ENCODE assay signal across 7 mouse cellular contexts in the genomic region with DNA sequence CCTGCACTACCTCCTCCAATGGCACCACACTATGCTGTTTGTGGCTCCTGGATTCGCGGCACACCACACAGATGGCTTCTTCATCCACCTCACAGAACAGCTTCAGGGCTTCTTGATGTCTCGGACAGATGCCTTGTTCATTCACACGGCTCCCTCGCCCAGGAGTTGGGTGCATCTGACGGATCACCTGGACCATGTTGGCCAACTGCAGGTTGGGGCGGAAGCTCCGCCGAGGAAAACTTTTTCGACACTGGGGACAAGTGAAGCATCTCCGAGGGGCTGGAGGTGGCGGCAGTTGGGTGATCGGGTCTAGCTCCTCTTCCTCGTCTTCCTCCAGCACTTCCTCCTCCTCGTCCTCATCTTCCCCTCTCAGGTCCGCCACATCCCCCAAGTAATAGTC. TPM values are rescaled to one million over a fixed set of nuclear protein-coding genes. Genes with fewer than 3 reads are reported as not detected.
A peak's percentile ranks its signal among the peaks of the same experiment; 100 is the strongest.
DNase-seq lines count a peak whose midpoint lies in the region; ATAC-seq and TF ChIP-seq lines count a peak whose summit lies in the region.

No protein-coding gene starts in this region.

- peak overlapping the region; percentile 84 for H3K9ac ChIP-seq in liver, adult 2 months (ENCODE audit: low read depth, low read length)
- peak overlapping the region; percentile 71 for H3K9ac ChIP-seq in embryonic facial prominence, embryonic 15.5 days
- H3K9ac ChIP-seq in hindbrain, postnatal 0 days (replicated peaks; ENCODE audit: low read length), result peak overlapping the region; percentile 84; the same call in 1 of the 2 replicates
- peak overlapping the region; percentile 92 for H3K9ac ChIP-seq in neural tube, embryonic 13.5 days

- H3K9me3 ChIP-seq in embryonic facial prominence, embryonic 15.5 days (replicated peaks), result no peaks in the 10 kb centered on the region
- no peaks in the 10 kb centered on the region for H3K9me3 ChIP-seq in hindbrain, postnatal 0 days (ENCODE audit: low read length)
- no peaks in the 10 kb centered on the region for H3K9me3 ChIP-seq in neural tube, embryonic 13.5 days

- H3K27me3 ChIP-seq in liver, adult 2 months (ENCODE audit: control insufficient read depth, insufficient read depth, low read length), result no peaks in the 10 kb centered on the region
- H3K27me3 ChIP-seq in embryonic facial prominence, embryonic 15.5 days, result no peaks in the 10 kb centered on the region
- H3K27me3 ChIP-seq in hindbrain, postnatal 0 days (ENCODE audit: insufficient read depth, low read length), result no peaks in the 10 kb centered on the region
- H3K27me3 ChIP-seq in neural tube, embryonic 13.5 days, result 0 out of 2 replicates have a peak, but pooled peaks cover 3% of the 10 kb centered on the region

- peaks cover 15% of the 10 kb centered on the region for H3K36me3 ChIP-seq in liver, adult 2 months (ENCODE audit: control insufficient read depth, insufficient read depth, low read length)
- H3K36me3 ChIP-seq in embryonic facial prominence, embryonic 15.5 days, result peaks cover 41% of the 10 kb centered on the region
- peaks cover 16% of the 10 kb centered on the region for H3K36me3 ChIP-seq in hindbrain, postnatal 0 days (ENCODE audit: insufficient read depth, low read length)
- H3K36me3 ChIP-seq in neural tube, embryonic 13.5 days, result peaks cover 34% of the 10 kb centered on the region

- peak overlapping the region; percentile 81 for H3K4me3 ChIP-seq in liver, adult 2 months (ENCODE audit: insufficient read depth, low read depth, low read length)
- H3K4me3 ChIP-seq in embryonic facial prominence, embryonic 15.5 days (replicated peaks), result peak overlapping the region; percentile 87
- peak overlapping the region; percentile 77 for H3K4me3 ChIP-seq in hindbrain, postnatal 0 days (ENCODE audit: low read length)
- H3K4me3 ChIP-seq in neural tube, embryonic 13.5 days, result peak overlapping the region; percentile 75

- no peak for TF ChIP-seq CTCF in liver, adult 2 months (IDR thresholded peaks at IDR 0.05; ENCODE audit: low read depth, low read length)
- no peak for TF ChIP-seq CTCF in hindbrain, postnatal 0 days (IDR thresholded peaks at IDR 0.05; ENCODE audit: low read depth)

- peak overlapping the region; percentile 14; the same call in 1 of the 2 replicates for H3K27ac ChIP-seq in liver, adult 2 months (replicated peaks; ENCODE audit: insufficient read depth, low read depth, low read length)
- 0 out of 2 replicates have a peak overlapping the region, but pooled peaks have one; percentile 11 for H3K27ac ChIP-seq in embryonic facial prominence, embryonic 15.5 days (replicated peaks)
- peak overlapping the region; percentile 98 for H3K27ac ChIP-seq in hindbrain, postnatal 0 days
- no peak overlapping the region for H3K27ac ChIP-seq in neural tube, embryonic 13.5 days (replicated peaks)

- no peak for DNase-seq in liver, adult 2 months (ENCODE audit: extremely low read depth, low read depth, low spot score)
- no peak for DNase-seq in liver
- DNase-seq in hindbrain, postnatal 0 days (ENCODE audit: low spot score), result no peak
- DNase-seq in retina, embryonic 14.5 days (ENCODE audit: low spot score), result no peak

- H3K79me2 ChIP-seq in liver, adult 2 months (ENCODE audit: control insufficient read depth, insufficient read depth, low read length), result peaks cover 13% of the 10 kb centered on the region

- TF ChIP-seq POLR2A in liver, adult 2 months (IDR thresholded peaks at IDR 0.05; ENCODE audit: extremely low read depth, insufficient read depth, low read length), result no peak

- WGBS in liver, adult 2 months, result 61% methylated on average over 16 of the region's 16 CpGs
- 71% methylated on average over 16 of the region's 16 CpGs for WGBS in embryonic facial prominence, embryonic 15.5 days
- WGBS in hindbrain, postnatal 0 days, result 71% methylated on average over 16 of the region's 16 CpGs
- WGBS in neural tube, embryonic 13.5 days, result 79% methylated on average over 16 of the region's 16 CpGs

- peak overlapping the region; percentile 77 for H3K4me2 ChIP-seq in embryonic facial prominence, embryonic 15.5 days (replicated peaks)
- H3K4me2 ChIP-seq in hindbrain, postnatal 0 days (ENCODE audit: low read depth, low read length), result peak overlapping the region; percentile 93
- H3K4me2 ChIP-seq in neural tube, embryonic 13.5 days, result peak overlapping the region; percentile 88

- ATAC-seq in embryonic facial prominence, embryonic 15.5 days (ENCODE audit: insufficient number of reproducible peaks, low FRiP score, low TSS enrichment, low read depth), result no peak
- ATAC-seq in hindbrain, postnatal 0 days, result no peak
- no peak for ATAC-seq in neural tube, embryonic 13.5 days (ENCODE audit: low read depth)
- no peak for ATAC-seq in monocyte, adult 5-6 weeks (replicated peaks; ENCODE audit: insufficient number of reproducible peaks, low FRiP score, low TSS enrichment, poor library complexity, severe bottlenecking)

- H3K4me1 ChIP-seq in liver, adult 2 months (ENCODE audit: control insufficient read depth, insufficient read depth, low read length), result peaks cover 28% of the 10 kb centered on the region
- peaks cover 23% of the 10 kb centered on the region for H3K4me1 ChIP-seq in embryonic facial prominence, embryonic 15.5 days
- H3K4me1 ChIP-seq in hindbrain, postnatal 0 days (ENCODE audit: insufficient read depth, low read length), result peaks cover 13% of the 10 kb centered on the region
- H3K4me1 ChIP-seq in neural tube, embryonic 13.5 days (replicated peaks), result peaks cover 33% of the 10 kb centered on the region

RNA-seq across cellular contexts. Expression of a gene that starts 1.3 kb away (rescaled TPM):
- total RNA-seq in liver, adult 2 months (2014; rRNA removed), result 11.4 and 13.2 TPM in 2 replicates
- 13.7 and 18.2 TPM in 2 replicates for polyA plus RNA-seq in liver, adult 2 months (2012; rRNA removed)
- 7.5 and 8.1 TPM in 2 replicates for polyA plus RNA-seq in embryonic facial prominence, embryonic 15.5 days (2015; fragmentation: Nextera tagmentation; extraction: Ambion mirVana)
- 42.1 and 43.3 TPM in 2 replicates for total RNA-seq in hindbrain, postnatal 0 days (2014; rRNA removed)
- 5.5 and 7.1 TPM in 2 replicates for polyA plus RNA-seq in hindbrain, postnatal 0 days (2015; fragmentation: Nextera tagmentation; extraction: Ambion mirVana)
- polyA plus RNA-seq in neural tube, embryonic 13.5 days (2015; fragmentation: Nextera tagmentation; extraction: Ambion mirVana), result 6.2 and 6.9 TPM in 2 replicates
- total RNA-seq in monocyte, adult 5-6 weeks (2017), result 52.9 to 85.7 TPM (median 59.4 TPM) in 3 replicates

RNA-seq across cellular contexts. Expression of a gene that starts 10.1 kb away (rescaled TPM):
- 5.8 and 11.2 TPM in 2 replicates for total RNA-seq in liver, adult 2 months (2014; rRNA removed)
- 11.0 and 16.3 TPM in 2 replicates for polyA plus RNA-seq in liver, adult 2 months (2012; rRNA removed)
- 5.4 and 5.8 TPM in 2 replicates for polyA plus RNA-seq in embryonic facial prominence, embryonic 15.5 days (2015; fragmentation: Nextera tagmentation; extraction: Ambion mirVana)
- 4.0 and 7.7 TPM in 2 replicates for total RNA-seq in hindbrain, postnatal 0 days (2014; rRNA removed)
- 3.7 TPM in 2 replicates for polyA plus RNA-seq in hindbrain, postnatal 0 days (2015; fragmentation: Nextera tagmentation; extraction: Ambion mirVana)
- 1.2 TPM in 2 replicates for polyA plus RNA-seq in neural tube, embryonic 13.5 days (2015; fragmentation: Nextera tagmentation; extraction: Ambion mirVana)
- total RNA-seq in monocyte, adult 5-6 weeks (2017), result 9.4 to 15.9 TPM (median 15.5 TPM) in 3 replicates

RNA-seq across cellular contexts. Expression of a gene that starts 10.6 kb away (rescaled TPM):
- 1.5 and 2.0 TPM in 2 replicates for total RNA-seq in liver, adult 2 months (2014; rRNA removed)
- 5.5 and 5.8 TPM in 2 replicates for polyA plus RNA-seq in liver, adult 2 months (2012; rRNA removed)
- polyA plus RNA-seq in embryonic facial prominence, embryonic 15.5 days (2015; fragmentation: Nextera tagmentation; extraction: Ambion mirVana), result 2.3 and 4.9 TPM in 2 replicates
- total RNA-seq in hindbrain, postnatal 0 days (2014; rRNA removed), result 20.1 and 26.4 TPM in 2 replicates
- polyA plus RNA-seq in hindbrain, postnatal 0 days (2015; fragmentation: Nextera tagmentation; extraction: Ambion mirVana), result 5.7 and 6.0 TPM in 2 replicates
- polyA plus RNA-seq in neural tube, embryonic 13.5 days (2015; fragmentation: Nextera tagmentation; extraction: Ambion mirVana), result 3.2 and 4.3 TPM in 2 replicates
- total RNA-seq in monocyte, adult 5-6 weeks (2017), result 7.5 to 29.4 TPM (median 12.2 TPM) in 3 replicates

RNA-seq across cellular contexts. Expression of a gene that starts 15.7 kb away (rescaled TPM):
- total RNA-seq in liver, adult 2 months (2014; rRNA removed), result 507 and 645 TPM in 2 replicates
- 645 and 687 TPM in 2 replicates for polyA plus RNA-seq in liver, adult 2 months (2012; rRNA removed)
- 718 and 762 TPM in 2 replicates for polyA plus RNA-seq in embryonic facial prominence, embryonic 15.5 days (2015; fragmentation: Nextera tagmentation; extraction: Ambion mirVana)
- total RNA-seq in hindbrain, postnatal 0 days (2014; rRNA removed), result 897 and 958 TPM in 2 replicates
- polyA plus RNA-seq in hindbrain, postnatal 0 days (2015; fragmentation: Nextera tagmentation; extraction: Ambion mirVana), result 324 and 342 TPM in 2 replicates
- 411 and 432 TPM in 2 replicates for polyA plus RNA-seq in neural tube, embryonic 13.5 days (2015; fragmentation: Nextera tagmentation; extraction: Ambion mirVana)
- 995 to 1,435 TPM (median 1,367 TPM) in 3 replicates for total RNA-seq in monocyte, adult 5-6 weeks (2017)

RNA-seq across cellular contexts. Expression of a gene that starts 55.6 kb away (rescaled TPM):
- total RNA-seq in liver, adult 2 months (2014; rRNA removed), result 43.0 and 48.4 TPM in 2 replicates
- 29.9 and 33.3 TPM in 2 replicates for polyA plus RNA-seq in liver, adult 2 months (2012; rRNA removed)
- 8.3 and 8.8 TPM in 2 replicates for polyA plus RNA-seq in embryonic facial prominence, embryonic 15.5 days (2015; fragmentation: Nextera tagmentation; extraction: Ambion mirVana)
- total RNA-seq in hindbrain, postnatal 0 days (2014; rRNA removed), result 5.8 and 6.0 TPM in 2 replicates
- 6.3 and 8.2 TPM in 2 replicates for polyA plus RNA-seq in hindbrain, postnatal 0 days (2015; fragmentation: Nextera tagmentation; extraction: Ambion mirVana)
- polyA plus RNA-seq in neural tube, embryonic 13.5 days (2015; fragmentation: Nextera tagmentation; extraction: Ambion mirVana), result 3.2 TPM in 2 replicates
- 36.6 to 51.0 TPM (median 48.9 TPM) in 3 replicates for total RNA-seq in monocyte, adult 5-6 weeks (2017)
